Mouse (Mus musculus) limb, embryonic 14.5 days (tissue): ENCODE data around the gene Slc25a51. TPM values are rescaled to one million over a fixed set of nuclear protein-coding genes. Genes with fewer than 3 reads are reported as not detected.
"Not testable (repeated sequence)": the region's sequence is repeated elsewhere in the genome, so short reads cannot be mapped to it uniquely, and the experiment has no call there.

Experiments
- ATAC-seq: fragments of 200-750 bp; cut with Nextera tagmentation; 2 replicates; pipeline ENCODE4 v1.8.0; 2017; ENCODE audit warnings: low read depth, moderate number of reproducible peaks, moderate TSS enrichment; ENCODE audit not compliant: low FRiP score
- DNase-seq: peaks from one replicate; pipeline ENCODE4 v3.0.0-alpha.2; 2015; ENCODE audit warnings: low spot score
- H3K27ac ChIP-seq: fragments of 300-500 bp; sonication (generic); replicated peaks from 2 replicates; pipeline ENCODE4 v1.5.1; 2014; ENCODE audit warnings: low read depth, mild to moderate bottlenecking, low read length, moderate library complexity, mixed read lengths
- H3K27me3 ChIP-seq: fragments of 300-500 bp; sonication (generic); 2 replicates; pipeline ENCODE4 v1.6.1; 2014; ENCODE audit warnings: low read length, mixed read lengths; ENCODE audit not compliant: control insufficient read depth, insufficient read depth
- H3K36me3 ChIP-seq: fragments of 300-500 bp; sonication (generic); 2 replicates; pipeline ENCODE4 v1.6.1; 2014; ENCODE audit warnings: mild to moderate bottlenecking, low read length, moderate library complexity, mixed read lengths; ENCODE audit not compliant: control insufficient read depth, insufficient read depth
- H3K4me1 ChIP-seq: fragments of 300-500 bp; sonication (generic); 2 replicates; pipeline ENCODE4 v1.6.1; 2014; ENCODE audit warnings: antibody characterized with exemption, low read length, mixed read lengths; ENCODE audit not compliant: control insufficient read depth, insufficient read depth
- H3K4me2 ChIP-seq: fragments of 300-500 bp; sonication (generic); replicated peaks from 2 replicates; pipeline ENCODE4 v1.6.1; 2014; ENCODE audit warnings: low read depth, mild to moderate bottlenecking, low read length, moderate library complexity; ENCODE audit not compliant: severe bottlenecking
- H3K4me3 ChIP-seq: fragments of 300-500 bp; sonication (generic); replicated peaks from 2 replicates; pipeline ENCODE4 v1.5.1; 2014; ENCODE audit warnings: low read length
- H3K9ac ChIP-seq: fragments of 300-500 bp; sonication (generic); 2 replicates; pipeline ENCODE4 v1.6.1; 2014; ENCODE audit warnings: mild to moderate bottlenecking, low read depth, low read length, moderate library complexity; ENCODE audit not compliant: severe bottlenecking
- H3K9me3 ChIP-seq: fragments of 300-500 bp; sonication (generic); 2 replicates; pipeline ENCODE4 v1.6.1; 2016; ENCODE audit warnings: low read length; ENCODE audit not compliant: control insufficient read depth
- POLR2A ChIP-seq: fragments of 200-500 bp; IDR thresholded peaks from 2 replicates; pipeline ENCODE4 v1.8.0; 2012; ENCODE audit warnings: inconsistent platforms, mild to moderate bottlenecking, moderate library complexity, borderline replicate concordance; ENCODE audit not compliant: insufficient read depth, insufficient read length; ENCODE audit errors: extremely low read depth
- WGBS: fragments of 180-500 bp; shearing (Covaris S2); extraction: QIAGEN DNeasy Blood & Tissue Kit; methylation state at CpG from one replicate; pipeline ENCODE4 v1.1.7; 2014; 5-methylcytosine and 5-hydroxymethylcytosine counted together
- polyA plus RNA-seq, 2 experiments: library from polyadenylated mRNA; depleted of rRNA in 1 of 2; stranded (reverse) in 1 of 2; unstranded in 1 of 2; fragments of >200 nt; fragmentation: Nextera tagmentation in 1 of 2; extraction: Ambion mirVana in 1 of 2; gene quantifications; 2 replicates each; pipeline versions ENCODE4 v1.2.1 to v1.2.3; 2012 to 2014

Slc25a51 gene
- polyA plus RNA-seq, 2 experiments = 41.5 to 85.5 TPM

DNA sequence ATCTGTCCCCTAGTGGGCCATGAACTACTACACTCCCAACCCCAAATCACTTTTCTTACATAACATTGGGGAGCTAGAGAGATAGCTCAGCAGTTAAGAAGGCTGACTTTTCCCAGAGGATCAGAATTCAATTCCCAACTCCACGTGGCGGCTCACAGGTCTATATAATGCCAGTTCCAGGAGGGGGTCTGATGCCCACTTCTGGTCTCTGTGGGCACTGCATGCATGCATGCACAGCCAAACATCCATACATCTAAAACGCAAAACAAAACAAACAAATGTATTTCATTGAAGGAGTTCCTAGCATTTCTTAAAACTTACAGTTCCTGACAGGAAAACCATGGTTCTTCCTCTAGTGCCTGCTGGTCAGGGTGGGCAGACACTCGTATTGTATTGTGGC, 16.5 kb downstream of the Slc25a51 start:
- H3K36me3 ChIP-seq = peaks cover 3% of the 10 kb centered on the region
- no peaks in the 10 kb centered on the region for H3K27me3 ChIP-seq
- no peak overlapping the region for H3K4me3 ChIP-seq
- ATAC-seq (no peak), DNase-seq (no peak)
- no peaks in the 10 kb centered on the region for H3K9me3 ChIP-seq
- no peak overlapping the region for H3K9ac ChIP-seq
- WGBS = 78% methylated on average over 4 of the region's 4 CpGs
- TF ChIP-seq POLR2A = no peak
- H3K4me2 ChIP-seq = no peak overlapping the region
- H3K4me1 ChIP-seq = no peaks in the 10 kb centered on the region
- no peak overlapping the region for H3K27ac ChIP-seq

DNA sequence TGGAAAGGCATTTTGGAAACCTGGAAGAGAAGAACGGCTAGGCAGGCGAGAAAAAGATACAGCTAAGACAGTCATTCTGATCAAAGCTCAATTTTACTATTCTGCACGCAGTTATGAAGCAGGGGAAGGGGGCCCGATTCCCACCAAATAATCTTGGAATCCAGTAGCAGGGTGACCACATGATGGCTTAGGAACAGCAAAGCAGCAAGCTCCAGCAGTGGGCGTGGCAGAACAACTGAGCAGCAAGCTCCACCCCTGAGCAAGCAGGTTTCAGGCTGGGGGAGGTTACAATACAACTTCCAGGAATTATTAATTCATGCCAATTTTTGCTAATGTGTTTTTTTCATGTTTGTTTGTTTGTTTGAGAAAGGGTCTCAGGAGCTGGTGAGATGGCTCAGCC, 21.3 kb downstream of the Slc25a51 start:
- 87% methylated on average over 5 of the region's 5 CpGs for WGBS
- H3K27me3 ChIP-seq, H3K4me2 ChIP-seq, H3K9me3 ChIP-seq, H3K9ac ChIP-seq, H3K4me3 ChIP-seq, ATAC-seq, H3K27ac ChIP-seq, DNase-seq, H3K36me3 ChIP-seq, H3K4me1 ChIP-seq: not testable (repeated sequence)

DNA sequence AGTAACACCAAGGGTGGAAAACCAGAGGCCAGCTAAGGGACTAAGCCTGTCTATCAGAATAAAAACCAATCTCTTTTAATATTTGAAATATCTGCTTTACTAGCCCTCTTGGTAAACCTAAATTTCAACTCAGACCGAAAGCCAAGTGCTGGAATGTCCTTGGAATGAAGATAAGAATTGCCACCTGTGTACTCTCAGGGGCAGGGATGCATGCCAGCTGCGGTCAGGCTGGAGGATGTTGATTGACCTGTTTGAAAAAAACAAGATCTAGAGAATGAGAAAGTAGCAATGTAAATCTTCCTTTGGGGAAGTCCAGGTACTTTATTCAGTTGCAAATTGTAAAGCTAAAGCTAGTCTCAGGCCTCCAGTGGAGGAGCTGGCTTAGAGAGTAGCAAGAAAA, 26.4 kb downstream of the Slc25a51 start:
- H3K4me1 ChIP-seq, ATAC-seq, H3K9me3 ChIP-seq, H3K27me3 ChIP-seq, H3K36me3 ChIP-seq, H3K4me3 ChIP-seq, DNase-seq, H3K27ac ChIP-seq, H3K4me2 ChIP-seq, H3K9ac ChIP-seq: not testable (repeated sequence)
- 60% methylated on average over 2 of the region's 2 CpGs for WGBS

DNA sequence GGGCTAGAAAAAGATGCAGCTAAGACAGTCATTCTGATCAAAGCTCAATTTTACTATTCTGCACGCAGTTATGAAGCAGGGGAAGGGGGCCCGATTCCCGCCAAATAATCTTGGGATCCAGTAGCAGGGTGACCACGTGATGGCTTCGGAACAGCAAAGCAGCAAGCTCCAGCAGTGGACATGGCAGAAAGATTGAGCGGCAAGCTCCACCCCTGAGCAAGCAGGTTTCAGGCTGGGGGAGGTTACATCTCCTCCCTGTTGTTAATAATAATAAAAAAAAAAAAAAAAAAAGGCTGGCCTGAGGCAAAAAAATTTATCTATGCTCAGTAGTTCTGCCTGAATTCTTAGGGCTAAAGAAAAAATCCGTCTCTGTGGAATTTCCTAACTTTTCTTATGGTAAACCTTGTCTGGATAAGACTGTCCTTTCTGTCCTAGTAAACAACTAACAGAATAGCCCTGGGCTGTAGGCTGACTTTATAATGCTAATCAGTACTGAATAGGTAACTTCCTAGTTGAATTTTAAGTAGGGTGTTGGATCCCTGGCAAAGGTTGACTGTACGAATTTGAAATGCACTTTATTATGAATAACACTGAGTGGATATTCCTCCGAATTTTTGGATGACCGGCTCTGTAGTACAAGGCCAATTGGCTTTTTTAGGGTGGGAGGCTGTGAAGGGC, 27.5 kb downstream of the Slc25a51 start:
- not testable (repeated sequence) for H3K4me1 ChIP-seq, H3K9ac ChIP-seq, DNase-seq, H3K4me3 ChIP-seq, H3K27me3 ChIP-seq, H3K27ac ChIP-seq, H3K9me3 ChIP-seq, ATAC-seq, H3K4me2 ChIP-seq
- H3K36me3 ChIP-seq = peaks cover 17% of the 10 kb centered on the region
- WGBS = 86% methylated on average over 10 of the region's 10 CpGs

DNA sequence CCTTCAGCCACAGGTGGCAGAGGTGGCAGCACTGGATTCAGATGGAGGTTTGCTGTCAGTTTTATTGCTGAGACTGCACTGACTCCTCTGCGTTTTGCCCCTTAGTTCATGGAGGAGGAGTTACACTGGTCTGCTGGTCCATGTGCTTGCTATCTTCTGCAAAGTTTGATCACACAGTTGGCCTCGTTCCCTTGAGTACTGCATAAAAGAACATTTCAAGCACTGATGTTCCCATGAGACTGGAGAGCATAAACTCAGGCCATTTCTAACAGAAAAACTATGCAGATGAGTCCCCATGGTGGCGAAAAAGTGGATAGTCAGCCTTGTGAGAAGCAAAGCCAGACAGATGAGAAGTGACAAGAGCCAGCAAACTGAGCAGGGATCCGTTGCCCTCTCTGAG, 32.0 kb downstream of the Slc25a51 start:
- no peak overlapping the region for H3K4me2 ChIP-seq
- TF ChIP-seq POLR2A = no peak
- DNase-seq (no peak), ATAC-seq (no peak)
- peaks cover 53% of the 10 kb centered on the region for H3K36me3 ChIP-seq
- no peak overlapping the region for H3K4me3 ChIP-seq
- no peaks in the 10 kb centered on the region for H3K4me1 ChIP-seq
- no peak overlapping the region for H3K27ac ChIP-seq
- no peak overlapping the region for H3K9ac ChIP-seq
- H3K27me3 ChIP-seq = no peaks in the 10 kb centered on the region
- 88% methylated on average over 4 of the region's 4 CpGs for WGBS
- H3K9me3 ChIP-seq = no peaks in the 10 kb centered on the region

DNA sequence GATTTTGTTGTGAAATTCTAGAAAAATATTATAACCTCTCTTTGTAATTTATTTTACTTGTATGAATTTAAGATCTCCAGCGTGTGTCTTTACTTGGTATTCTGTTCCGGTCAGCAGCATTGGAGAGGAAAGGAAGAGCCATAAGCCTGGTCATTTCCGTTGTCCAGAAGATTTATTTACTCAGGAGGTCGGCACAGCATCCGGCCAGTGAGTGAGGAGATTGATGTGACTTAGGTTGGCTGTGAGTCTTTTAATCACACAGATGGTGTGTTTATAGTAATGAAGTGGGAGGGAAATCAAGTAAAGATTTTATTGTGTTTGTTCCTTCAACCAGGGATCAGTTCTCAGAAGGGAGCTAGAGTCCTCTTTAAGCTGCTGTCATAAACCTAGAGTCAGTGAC, 33.7 kb downstream of the Slc25a51 start:
- no peak for DNase-seq
- WGBS = 77% methylated on average over 5 of the region's 5 CpGs
- Histone ChIP-seq H3K36me3 (peaks cover 66% of the 10 kb centered on the region), H3K4me2 (no peak overlapping the region), H3K9me3 (no peaks in the 10 kb centered on the region), H3K27ac (no peak overlapping the region), H3K4me3 (no peak overlapping the region), H3K27me3 (no peaks in the 10 kb centered on the region), H3K4me1 (no peaks in the 10 kb centered on the region), H3K9ac (no peak overlapping the region)
- no peak for ATAC-seq
- no peak for TF ChIP-seq POLR2A
